Mouse (Mus musculus) forebrain, embryonic 11.5 days (tissue): Measurements from ENCODE around the gene Spats2. TPM values are rescaled to one million over a fixed set of nuclear protein-coding genes. Genes with fewer than 3 reads are reported as not detected.

Experiments
- ATAC-seq: fragments of 200-750 bp; cut with Nextera tagmentation; replicated peaks from 2 replicates; pipeline ENCODE4 v1.8.0; 2017; ENCODE audit warnings: moderate TSS enrichment; ENCODE audit not compliant: low FRiP score
- DNase-seq: peaks from one replicate; pipeline ENCODE4 v3.0.0-alpha.2; 2017; ENCODE audit warnings: low spot score
- H3K27ac ChIP-seq: fragments of 300-500 bp; sonication (generic); 2 replicates; pipeline ENCODE4 v1.5.1; 2014; ENCODE audit warnings: low read depth, low read length
- H3K27me3 ChIP-seq: fragments of 300-500 bp; sonication (generic); 2 replicates; pipeline ENCODE4 v1.6.1; 2014; ENCODE audit warnings: mild to moderate bottlenecking, low read length, mixed read lengths; ENCODE audit not compliant: control insufficient read depth, insufficient read depth
- H3K36me3 ChIP-seq: fragments of 300-500 bp; sonication (generic); 2 replicates; pipeline ENCODE4 v1.6.1; 2014; ENCODE audit warnings: mild to moderate bottlenecking, low read length, moderate library complexity, mixed read lengths; ENCODE audit not compliant: control insufficient read depth, insufficient read depth
- H3K4me1 ChIP-seq: fragments of 300-500 bp; sonication (generic); replicated peaks from 2 replicates; pipeline ENCODE4 v1.6.1; 2014; ENCODE audit warnings: low read length, mixed read lengths; ENCODE audit not compliant: control insufficient read depth, insufficient read depth
- H3K4me2 ChIP-seq: fragments of 300-500 bp; sonication (generic); 2 replicates; pipeline ENCODE4 v1.6.1; 2014; ENCODE audit warnings: low read depth, mild to moderate bottlenecking, low read length, moderate library complexity, mixed read lengths; ENCODE audit not compliant: severe bottlenecking
- H3K4me3 ChIP-seq: fragments of 300-500 bp; sonication (generic); 2 replicates; pipeline ENCODE4 v1.5.1; 2014; ENCODE audit warnings: low read depth, low read length
- H3K9ac ChIP-seq: fragments of 300-500 bp; sonication (generic); 2 replicates; pipeline ENCODE4 v1.6.1; 2014; ENCODE audit warnings: low read length
- H3K9me3 ChIP-seq: fragments of 300-500 bp; sonication (generic); 2 replicates; pipeline ENCODE4 v1.6.1; 2016; ENCODE audit warnings: low read length, mixed read lengths; ENCODE audit not compliant: control insufficient read depth
- WGBS: fragments of 180-500 bp; shearing (Covaris S2); extraction: QIAGEN DNeasy Blood & Tissue Kit; methylation state at CpG from one replicate; pipeline ENCODE4 v1.1.7; 2014; 5-methylcytosine and 5-hydroxymethylcytosine counted together
- microRNA-seq: library from miRNA; unstranded; fragments of <30 nt; microRNA quantifications from one replicate; pipeline ENCODE4, GENCODE M21; 2016; ENCODE audit not compliant: insufficient number of aligned reads
- polyA plus RNA-seq: library from polyadenylated mRNA; unstranded; fragments of >200 nt; fragmentation: Nextera tagmentation; extraction: Ambion mirVana; gene quantifications from 2 replicates; pipeline ENCODE4 v1.2.1, GENCODE M21; 2014

Spats2 gene
- polyA plus RNA-seq, 1 experiment from 2014 or later, result 60.7 TPM

- no peaks in the 10 kb centered on the region for H3K36me3 ChIP-seq
- no peak overlapping the region for H3K4me3 ChIP-seq
- H3K4me1 ChIP-seq, result no peaks in the 10 kb centered on the region
- H3K9me3 ChIP-seq, result no peaks in the 10 kb centered on the region
- no peak for DNase-seq
- ATAC-seq, result peak; percentile 51; the same call in 1 of the 2 replicates
- 72% methylated on average over 8 of the region's 8 CpGs for whole genome bisulfite sequencing
- H3K27me3 ChIP-seq, result no peaks in the 10 kb centered on the region
- no peak overlapping the region for H3K9ac ChIP-seq
- H3K27ac ChIP-seq, result no peak overlapping the region
- H3K4me2 ChIP-seq, result peak overlapping the region; percentile 32
Observed at GRCm38 (mm10) chr15:99259167-99259729, 133.5 kb downstream of the Spats2 start.

GRCm38 (mm10) chr15:99259730-99260252, 134.1 kb downstream of the Spats2 start:
- 3% methylated on average over 9 of the region's 10 CpGs for WGBS
- DNase-seq (peak; percentile 89), ATAC-seq (peak; percentile 78)
- H3K4me1 ChIP-seq, result no peaks in the 10 kb centered on the region
- H3K9ac ChIP-seq, result peak overlapping the region; percentile 14; the same call in 1 of the 2 replicates
- H3K4me3 ChIP-seq, result peak overlapping the region; percentile 1; the same call in 1 of the 2 replicates
- H3K9me3 ChIP-seq, result no peaks in the 10 kb centered on the region
- no peaks in the 10 kb centered on the region for H3K27me3 ChIP-seq
- H3K4me2 ChIP-seq, result peak overlapping the region; percentile 42
- no peaks in the 10 kb centered on the region for H3K36me3 ChIP-seq
- H3K27ac ChIP-seq, result no peak overlapping the region

GRCm38 (mm10) chr15:99262702-99263101, 137.0 kb downstream of the Spats2 start:
- ATAC-seq, result no peak
- WGBS, result 66% methylated on average over 10 of the region's 10 CpGs
- Histone ChIP-seq H3K4me1 (no peaks in the 10 kb centered on the region), H3K27ac (no peak overlapping the region), H3K9ac (no peak overlapping the region), H3K36me3 (no peaks in the 10 kb centered on the region), H3K9me3 (no peaks in the 10 kb centered on the region), H3K27me3 (no peaks in the 10 kb centered on the region), H3K4me3 (no peak overlapping the region), H3K4me2 (no peak overlapping the region)
- DNase-seq, result no peak

Small RNA genes within 50 kb of the gene (microRNA-seq; reads per million reads assigned to microRNA genes)
- not detected for gene Mir6960

Other genes starting within 250 kb of the Spats2 start
- 12.5 and 14.1 TPM in 2 replicates for gene Rhebl1, start 231.4 kb upstream of the Spats2 start, polyA plus RNA-seq
- gene Dhh, start 227.4 kb upstream of the Spats2 start, polyA plus RNA-seq, result 0.28 and 0.29 TPM in 2 replicates
- gene Lmbr1l, start 207.7 kb upstream of the Spats2 start, polyA plus RNA-seq, result 8.7 and 9.4 TPM in 2 replicates
- gene Tuba1b, start 191.4 kb upstream of the Spats2 start, polyA plus RNA-seq, result 2,366 and 2,605 TPM in 2 replicates
- gene Gm49450, start 172.4 kb upstream of the Spats2 start, polyA plus RNA-seq, result not detected in 2 replicates
- 5,083 and 5,852 TPM in 2 replicates for gene Tuba1a, start 172.2 kb upstream of the Spats2 start, polyA plus RNA-seq
- gene Tuba1c, start 96.0 kb upstream of the Spats2 start, polyA plus RNA-seq, result 142 and 160 TPM in 2 replicates
- gene Prph, start 70.7 kb upstream of the Spats2 start, polyA plus RNA-seq, result 0.19 and 0.94 TPM in 2 replicates
- 38.8 and 40.2 TPM in 2 replicates for gene Troap, start 51.3 kb upstream of the Spats2 start, polyA plus RNA-seq
- 0.12 TPM in 1 of 2 replicates, not detected in the other for gene C1ql4, start 38.1 kb upstream of the Spats2 start, polyA plus RNA-seq
- 0.16 and 0.40 TPM in 2 replicates for gene Dnajc22, start 32.7 kb upstream of the Spats2 start, polyA plus RNA-seq
- gene Kcnh3, start 98.9 kb downstream of the Spats2 start, polyA plus RNA-seq, result 0.08 and 0.12 TPM in 2 replicates
- 194 and 204 TPM in 2 replicates for gene Mcrs1, start 126.0 kb downstream of the Spats2 start, polyA plus RNA-seq
- gene Prpf40b, start 169.2 kb downstream of the Spats2 start, polyA plus RNA-seq, result 62.4 and 69.0 TPM in 2 replicates
- 0.15 and 0.36 TPM in 2 replicates for gene Fam186b, start 170.0 kb downstream of the Spats2 start, polyA plus RNA-seq
- 14.3 and 17.0 TPM in 2 replicates for gene Fmnl3, start 244.6 kb downstream of the Spats2 start, polyA plus RNA-seq